In the genomic region with DNA sequence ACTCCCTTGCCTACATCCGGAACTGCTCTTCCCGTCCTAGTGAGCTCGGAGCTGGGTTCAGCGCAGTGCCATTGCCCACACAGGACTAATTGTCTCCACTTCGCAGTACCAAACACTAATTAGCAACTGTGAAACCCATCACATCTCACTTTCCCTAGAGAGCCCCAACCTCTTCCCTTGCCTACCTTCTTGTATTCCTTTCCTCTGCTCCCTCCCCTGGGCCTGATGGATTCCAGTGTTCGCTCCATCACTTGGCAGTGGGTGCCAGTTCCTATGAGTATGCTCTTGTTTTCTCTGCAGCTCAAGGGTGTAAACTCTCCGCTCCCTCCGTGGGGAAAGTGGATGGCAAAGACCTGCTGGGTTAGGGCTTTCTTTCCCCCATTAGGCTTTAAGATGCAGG, we compare ENCODE assay signal across 29 mouse cellular contexts. TPM values are rescaled to one million over a fixed set of nuclear protein-coding genes. Genes with fewer than 3 reads are reported as not detected.
A peak's percentile ranks its signal among the peaks of the same experiment; 100 is the strongest.
DNase-seq lines count a peak whose midpoint lies in the region; ATAC-seq lines count a peak whose summit lies in the region.
"Had no signal": no experiment of that assay in that cellular context is flagged by ENCODE, and none has a peak within 500 bp of the region (broad histone marks: within the 10 kb centered on the region; RNA-seq: fewer than 3 reads in every experiment).

No protein-coding gene starts in this region.

- no peaks in the 10 kb centered on the region for H3K9me3 ChIP-seq in heart, embryonic 13.5 days
- H3K9me3 ChIP-seq in midbrain, embryonic 10.5 days (replicated peaks) = no peaks in the 10 kb centered on the region
- no peaks in the 10 kb centered on the region for H3K9me3 ChIP-seq in midbrain, embryonic 14.5 days (ENCODE audit: control insufficient read depth, low read length)
- H3K9me3 ChIP-seq in embryonic facial prominence, embryonic 10.5 days = no peaks in the 10 kb centered on the region
- H3K9me3 ChIP-seq in neural tube, embryonic 15.5 days (replicated peaks) = no peaks in the 10 kb centered on the region
- H3K9me3 ChIP-seq: hindbrain, embryonic 13.5 days; intestine, embryonic 15.5 days; limb, embryonic 12.5 days; midbrain, embryonic 15.5 days had no signal

- no peaks in the 10 kb centered on the region for H3K27me3 ChIP-seq in heart, embryonic 13.5 days (replicated peaks)
- peaks cover 11% of the 10 kb centered on the region for H3K27me3 ChIP-seq in midbrain, embryonic 10.5 days (ENCODE audit: low read depth, poor library complexity, severe bottlenecking)
- no peaks in the 10 kb centered on the region for H3K27me3 ChIP-seq in midbrain, embryonic 14.5 days (ENCODE audit: control insufficient read depth, insufficient read depth, low read length)
- H3K27me3 ChIP-seq in embryonic facial prominence, embryonic 10.5 days (replicated peaks; ENCODE audit: low read depth, poor library complexity, severe bottlenecking) = peaks cover 14% of the 10 kb centered on the region
- no peaks in the 10 kb centered on the region for H3K27me3 ChIP-seq in neural tube, embryonic 15.5 days (replicated peaks)
- H3K27me3 ChIP-seq: intestine, embryonic 15.5 days; limb, embryonic 12.5 days; midbrain, embryonic 15.5 days had no signal

- 0 out of 2 replicates have a peak overlapping the region, but pooled peaks have one; percentile 3 for H3K9ac ChIP-seq in heart, embryonic 13.5 days
- H3K9ac ChIP-seq in midbrain, embryonic 14.5 days (replicated peaks; ENCODE audit: low read length) = no peak overlapping the region
- H3K9ac ChIP-seq in neural tube, embryonic 15.5 days (replicated peaks) = no peak overlapping the region
- H3K9ac ChIP-seq: hindbrain, embryonic 13.5 days; intestine, embryonic 15.5 days; limb, embryonic 12.5 days; liver, postnatal 0 days; midbrain, embryonic 15.5 days had no signal

- H3K4me3 ChIP-seq in heart, embryonic 13.5 days = no peak overlapping the region
- H3K4me3 ChIP-seq in midbrain, embryonic 10.5 days = no peak overlapping the region
- no peak overlapping the region for H3K4me3 ChIP-seq in midbrain, embryonic 14.5 days (replicated peaks; ENCODE audit: low read depth, low read length)
- no peak overlapping the region for H3K4me3 ChIP-seq in embryonic facial prominence, embryonic 10.5 days
- H3K4me3 ChIP-seq in neural tube, embryonic 15.5 days (replicated peaks) = no peak overlapping the region
- H3K4me3 ChIP-seq: hindbrain, embryonic 13.5 days; intestine, embryonic 15.5 days; limb, embryonic 12.5 days; midbrain, embryonic 15.5 days; myocyte had no signal

- intact Hi-C loops in heart, postnatal 25 days (cut with DNase I) = no loop called here

- H3K4me1 ChIP-seq in heart, embryonic 13.5 days = peaks cover 67% of the 10 kb centered on the region
- H3K4me1 ChIP-seq in midbrain, embryonic 10.5 days = peaks cover 48% of the 10 kb centered on the region
- peaks cover 9% of the 10 kb centered on the region; the same call in 1 of the 2 replicates for H3K4me1 ChIP-seq in midbrain, embryonic 14.5 days (ENCODE audit: control insufficient read depth, insufficient read depth, low read length)
- peaks cover 34% of the 10 kb centered on the region for H3K4me1 ChIP-seq in embryonic facial prominence, embryonic 10.5 days
- H3K4me1 ChIP-seq in neural tube, embryonic 15.5 days = peaks cover 30% of the 10 kb centered on the region

- no peak for ATAC-seq in heart, embryonic 13.5 days (ENCODE audit: extremely low read depth, insufficient number of reproducible peaks, low FRiP score, low TSS enrichment)
- no peak for ATAC-seq in midbrain, embryonic 14.5 days (ENCODE audit: low FRiP score, low TSS enrichment)
- peak; percentile 62 for ATAC-seq in neural tube, embryonic 15.5 days (ENCODE audit: low FRiP score)
- ATAC-seq: activated CD4-positive, CD25-positive, alpha-beta regulatory T cell, adult 4 months; forebrain, embryonic 16.5 days; intestine, embryonic 15.5 days; liver, postnatal 0 days; midbrain, embryonic 15.5 days had no signal

- H3K36me3 ChIP-seq in heart, embryonic 13.5 days = no peaks in the 10 kb centered on the region
- no peaks in the 10 kb centered on the region for H3K36me3 ChIP-seq in midbrain, embryonic 10.5 days
- H3K36me3 ChIP-seq in midbrain, embryonic 14.5 days (ENCODE audit: control insufficient read depth, insufficient read depth, low read length) = no peaks in the 10 kb centered on the region
- no peaks in the 10 kb centered on the region for H3K36me3 ChIP-seq in embryonic facial prominence, embryonic 10.5 days (replicated peaks)
- H3K36me3 ChIP-seq in neural tube, embryonic 15.5 days = no peaks in the 10 kb centered on the region
- H3K36me3 ChIP-seq: hindbrain, embryonic 13.5 days; intestine, embryonic 15.5 days; limb, embryonic 12.5 days; midbrain, embryonic 15.5 days had no signal

- no peak overlapping the region for H3K4me2 ChIP-seq in heart, embryonic 13.5 days
- H3K4me2 ChIP-seq in midbrain, embryonic 14.5 days (ENCODE audit: low read length) = no peak overlapping the region
- H3K4me2 ChIP-seq in neural tube, embryonic 15.5 days = peak overlapping the region; percentile 1; the same call in 1 of the 2 replicates
- H3K4me2 ChIP-seq: hindbrain, embryonic 13.5 days; intestine, embryonic 15.5 days; limb, embryonic 12.5 days; liver, embryonic 11.5 days; midbrain, embryonic 15.5 days had no signal

- 64% methylated on average over 8 of the region's 8 CpGs for WGBS in heart, embryonic 13.5 days
- WGBS in midbrain, embryonic 10.5 days = 74% methylated on average over 8 of the region's 8 CpGs
- 81% methylated on average over 8 of the region's 8 CpGs for WGBS in midbrain, embryonic 14.5 days
- WGBS in embryonic facial prominence, embryonic 10.5 days = 63% methylated on average over 8 of the region's 8 CpGs
- WGBS in neural tube, embryonic 15.5 days = 50% methylated on average over 8 of the region's 8 CpGs

- peak overlapping the region; percentile 62 for H3K27ac ChIP-seq in heart, embryonic 13.5 days (replicated peaks)
- H3K27ac ChIP-seq in midbrain, embryonic 10.5 days (replicated peaks) = peak overlapping the region; percentile 82
- no peak overlapping the region for H3K27ac ChIP-seq in midbrain, embryonic 14.5 days (replicated peaks; ENCODE audit: low read depth, low read length)
- H3K27ac ChIP-seq in embryonic facial prominence, embryonic 10.5 days (replicated peaks) = 0 out of 2 replicates have a peak overlapping the region, but pooled peaks have one; percentile 8
- no peak overlapping the region; the same call in 1 of the 2 replicates for H3K27ac ChIP-seq in neural tube, embryonic 15.5 days (replicated peaks)
- H3K27ac ChIP-seq: hindbrain, embryonic 13.5 days; intestine, embryonic 15.5 days; limb, embryonic 12.5 days; midbrain, embryonic 15.5 days had no signal

- no peak for DNase-seq in heart, postnatal 25 days (ENCODE audit: low spot score)
- no peak for DNase-seq in midbrain, embryonic 10.5 days (ENCODE audit: low spot score)
- DNase-seq in midbrain, embryonic 14.5 days = no peak
- DNase-seq in embryonic facial prominence, embryonic 10.5 days (ENCODE audit: low spot score) = no peak
- no peak for DNase-seq in urinary bladder, postnatal 10 days (ENCODE audit: low spot score)
- DNase-seq: adrenal gland, postnatal 10 days; cerebellum, adult 8-10 months; cerebellum, postnatal 36 days; gastrocnemius, postnatal 25 days; kidney, postnatal 25 days; layer of hippocampus, postnatal 36 days; liver, postnatal 0 days; lung, postnatal 10 days; right cerebral cortex, postnatal 14 days had no signal

RNA-seq across cellular contexts. Expression of gene Pcp4l1, which starts 10.4 kb away (rescaled TPM):
- 38.3 and 39.3 TPM in 2 replicates for polyA plus RNA-seq in heart, embryonic 13.5 days (2015; fragmentation: Nextera tagmentation; extraction: Ambion mirVana)
- total RNA-seq in heart, postnatal 25 days (2021) = 100 to 1,000 TPM; 253 to 281 TPM
- polyA plus RNA-seq in midbrain, embryonic 10.5 days (2016; fragmentation: Nextera tagmentation; extraction: Ambion mirVana) = 26.7 and 35.9 TPM in 2 replicates
- 20.0 and 20.5 TPM in 2 replicates for polyA plus RNA-seq in midbrain, embryonic 14.5 days (2014; fragmentation: Nextera tagmentation; extraction: Ambion mirVana)
- polyA plus RNA-seq in embryonic facial prominence, embryonic 10.5 days (2016; fragmentation: Nextera tagmentation; extraction: Ambion mirVana) = 5.2 and 6.7 TPM in 2 replicates
- 34.0 and 39.1 TPM in 2 replicates for polyA plus RNA-seq in neural tube, embryonic 15.5 days (2015; fragmentation: Nextera tagmentation; extraction: Ambion mirVana)
- polyA plus RNA-seq: activated CD4-positive, CD25-positive, alpha-beta regulatory T cell, adult 4 months had no signal

RNA-seq across cellular contexts. Expression of gene Nr1i3, which starts 28.1 kb away (rescaled TPM):
- 0.25 and 0.36 TPM in 2 replicates for polyA plus RNA-seq in heart, embryonic 13.5 days (2015; fragmentation: Nextera tagmentation; extraction: Ambion mirVana)
- not detected for total RNA-seq in heart, postnatal 25 days (2021)
- 0.28 and 0.36 TPM in 2 replicates for polyA plus RNA-seq in midbrain, embryonic 10.5 days (2016; fragmentation: Nextera tagmentation; extraction: Ambion mirVana)
- polyA plus RNA-seq in midbrain, embryonic 14.5 days (2014; fragmentation: Nextera tagmentation; extraction: Ambion mirVana) = 0.34 and 0.39 TPM in 2 replicates
- 0.21 TPM in 2 replicates for polyA plus RNA-seq in embryonic facial prominence, embryonic 10.5 days (2016; fragmentation: Nextera tagmentation; extraction: Ambion mirVana)
- 0.38 and 0.52 TPM in 2 replicates for polyA plus RNA-seq in neural tube, embryonic 15.5 days (2015; fragmentation: Nextera tagmentation; extraction: Ambion mirVana)
- total RNA-seq: gastrocnemius, postnatal 25 days; left cerebral cortex, postnatal 14 days had no signal

RNA-seq across cellular contexts. Expression of gene Mpz, which starts 35.1 kb away (rescaled TPM):
- polyA plus RNA-seq in heart, embryonic 13.5 days (2015; fragmentation: Nextera tagmentation; extraction: Ambion mirVana) = 0.33 and 0.36 TPM in 2 replicates
- total RNA-seq in heart, postnatal 25 days (2021) = 1 to 10 TPM in 1 of 2 experiments, under 1 TPM in 1; 0.29 to 6.7 TPM
- polyA plus RNA-seq in midbrain, embryonic 10.5 days (2016; fragmentation: Nextera tagmentation; extraction: Ambion mirVana) = 0.26 TPM in 1 of 2 replicates, not detected in the other
- polyA plus RNA-seq in midbrain, embryonic 14.5 days (2014; fragmentation: Nextera tagmentation; extraction: Ambion mirVana) = 0.39 and 0.51 TPM in 2 replicates
- polyA plus RNA-seq in embryonic facial prominence, embryonic 10.5 days (2016; fragmentation: Nextera tagmentation; extraction: Ambion mirVana) = 0.48 and 0.91 TPM in 2 replicates
- polyA plus RNA-seq in neural tube, embryonic 15.5 days (2015; fragmentation: Nextera tagmentation; extraction: Ambion mirVana) = 8.8 and 11.0 TPM in 2 replicates
- total RNA-seq: layer of hippocampus, adult 8-10 months; layer of hippocampus, postnatal 36 days; left cerebral cortex, postnatal 14 days; megakaryocyte, adult 5-6 weeks had no signal
- polyA plus RNA-seq: activated CD4-positive, CD25-positive, alpha-beta regulatory T cell, adult 4 months; forebrain, embryonic 16.5 days; heart, embryonic 14.5 days; kidney, embryonic 14.5 days; liver, embryonic 11.5 days had no signal

RNA-seq across cellular contexts. Expression of gene Sdhc, which starts 35.3 kb away (rescaled TPM):
- 457 and 493 TPM in 2 replicates for polyA plus RNA-seq in heart, embryonic 13.5 days (2015; fragmentation: Nextera tagmentation; extraction: Ambion mirVana)
- 1,000 to 10,000 TPM; 1,121 to 1,186 TPM for total RNA-seq in heart, postnatal 25 days (2021)
- polyA plus RNA-seq in midbrain, embryonic 10.5 days (2016; fragmentation: Nextera tagmentation; extraction: Ambion mirVana) = 301 and 309 TPM in 2 replicates
- 295 and 310 TPM in 2 replicates for polyA plus RNA-seq in midbrain, embryonic 14.5 days (2014; fragmentation: Nextera tagmentation; extraction: Ambion mirVana)
- polyA plus RNA-seq in embryonic facial prominence, embryonic 10.5 days (2016; fragmentation: Nextera tagmentation; extraction: Ambion mirVana) = 260 and 264 TPM in 2 replicates
- 311 and 314 TPM in 2 replicates for polyA plus RNA-seq in neural tube, embryonic 15.5 days (2015; fragmentation: Nextera tagmentation; extraction: Ambion mirVana)

RNA-seq across cellular contexts. Expression of gene Tomm40l, which starts 36.7 kb away (rescaled TPM):
- 44.8 and 52.5 TPM in 2 replicates for polyA plus RNA-seq in heart, embryonic 13.5 days (2015; fragmentation: Nextera tagmentation; extraction: Ambion mirVana)
- 100 to 1,000 TPM in 1 of 2 experiments, 10 to 100 TPM in 1; 88.9 to 101 TPM for total RNA-seq in heart, postnatal 25 days (2021)
- polyA plus RNA-seq in midbrain, embryonic 10.5 days (2016; fragmentation: Nextera tagmentation; extraction: Ambion mirVana) = 32.2 and 34.7 TPM in 2 replicates
- polyA plus RNA-seq in midbrain, embryonic 14.5 days (2014; fragmentation: Nextera tagmentation; extraction: Ambion mirVana) = 35.3 and 40.4 TPM in 2 replicates
- polyA plus RNA-seq in embryonic facial prominence, embryonic 10.5 days (2016; fragmentation: Nextera tagmentation; extraction: Ambion mirVana) = 32.4 and 33.3 TPM in 2 replicates
- 51.0 and 60.0 TPM in 2 replicates for polyA plus RNA-seq in neural tube, embryonic 15.5 days (2015; fragmentation: Nextera tagmentation; extraction: Ambion mirVana)

Comparison
In these comparisons a context has a peak if more than half of its experiments do, and no peak if none do; other contexts are left out.
1. H3K27ac ChIP-seq: peak in heart, embryonic 13.5 days (single experiment), midbrain, embryonic 10.5 days (single experiment) and embryonic facial prominence, embryonic 10.5 days (single experiment); none in midbrain, embryonic 14.5 days (single experiment) and neural tube, embryonic 15.5 days (single experiment).